Mouse (Mus musculus): Measurements from ENCODE around the gene Gm26558. TPM values are rescaled to one million over a fixed set of nuclear protein-coding genes. Genes with fewer than 3 reads are reported as not detected.

Gene Gm26558
- polyA plus RNA-seq, 1 experiment = 0.20 TPM

DNA sequence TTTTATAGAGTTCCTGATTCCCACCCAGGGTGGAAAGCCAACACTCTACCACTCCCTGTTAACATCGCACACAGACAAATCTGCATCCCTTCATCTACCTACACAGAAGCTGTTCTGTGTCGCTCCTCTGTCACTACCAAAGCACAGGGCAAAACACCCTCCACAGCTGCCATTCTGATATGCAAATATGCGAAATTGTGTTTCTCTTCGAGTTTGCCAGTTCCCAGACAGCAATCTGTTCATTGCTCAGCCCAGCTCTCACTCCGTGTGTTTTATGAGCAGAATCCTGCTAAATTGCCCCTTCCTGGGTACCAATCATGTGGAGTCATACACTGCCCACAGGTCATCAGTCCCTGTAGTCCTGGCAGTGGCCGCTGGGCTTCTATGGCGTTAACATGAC, 4.8 kb downstream of the Gm26558 start:
- DNase-seq = no peak
- H3K4me1 ChIP-seq (replicated peaks; ENCODE audit: control insufficient read depth, insufficient read depth, low read length) = peaks cover under 1% of the 10 kb centered on the region; the same call in 1 of the 2 replicates
- TF ChIP-seq POLR2A (IDR thresholded peaks at IDR 0.05; ENCODE audit: control insufficient read depth, extremely low read depth, insufficient read depth, low read length, poor library complexity) = no peak
- no peak for TF ChIP-seq CTCF (IDR thresholded peaks at IDR 0.05; ENCODE audit: borderline replicate concordance, control insufficient read depth, extremely low read depth, insufficient read depth, low read length, poor library complexity)
- no peak overlapping the region for H3K4me3 ChIP-seq (ENCODE audit: control insufficient read depth, insufficient read depth, low read length)
- 77% methylated on average over 7 of the region's 7 CpGs for WGBS
- H3K36me3 ChIP-seq (ENCODE audit: control insufficient read depth, insufficient read depth, low read length) = no peaks in the 10 kb centered on the region
- no peak overlapping the region for H3K27ac ChIP-seq (ENCODE audit: control insufficient read depth, insufficient read depth, low read length)
- H3K27me3 ChIP-seq (ENCODE audit: control insufficient read depth, insufficient read depth, low read length) = no peaks in the 10 kb centered on the region; the same call in 1 of the 2 replicates

DNA sequence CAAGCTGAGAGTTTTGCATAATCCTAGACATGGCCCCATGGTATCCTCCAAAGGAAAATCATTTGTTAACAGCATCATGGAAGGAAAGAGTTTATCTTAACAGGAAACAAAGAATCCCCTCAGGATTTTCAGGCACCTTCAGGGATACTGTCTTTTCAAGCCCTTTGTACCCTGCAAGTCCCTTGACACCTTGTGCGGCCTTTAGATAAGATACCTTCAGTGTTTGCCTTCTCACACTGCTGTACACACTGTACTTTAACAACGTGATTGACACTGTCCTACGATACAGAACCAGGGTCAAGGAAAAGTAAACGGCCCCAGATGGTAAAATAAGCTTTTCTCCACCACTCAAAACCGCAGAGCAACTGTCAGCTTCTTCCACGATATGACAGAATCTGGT, 10.1 kb downstream of the Gm26558 start:
- TF ChIP-seq CTCF (IDR thresholded peaks at IDR 0.05; ENCODE audit: borderline replicate concordance, control insufficient read depth, extremely low read depth, insufficient read depth, low read length, poor library complexity) (no peak), POLR2A (IDR thresholded peaks at IDR 0.05; ENCODE audit: control insufficient read depth, extremely low read depth, insufficient read depth, low read length, poor library complexity) (no peak)
- Histone ChIP-seq H3K4me3 (ENCODE audit: control insufficient read depth, insufficient read depth, low read length) (no peak overlapping the region), H3K27me3 (ENCODE audit: control insufficient read depth, insufficient read depth, low read length) (no peaks in the 10 kb centered on the region), H3K4me1 (replicated peaks; ENCODE audit: control insufficient read depth, insufficient read depth, low read length) (no peaks in the 10 kb centered on the region; the same call in 1 of the 2 replicates), H3K27ac (ENCODE audit: control insufficient read depth, insufficient read depth, low read length) (no peak overlapping the region), H3K36me3 (ENCODE audit: control insufficient read depth, insufficient read depth, low read length) (no peaks in the 10 kb centered on the region)
- WGBS = 72% methylated on average over 6 of the region's 6 CpGs
- DNase-seq = no peak

DNA sequence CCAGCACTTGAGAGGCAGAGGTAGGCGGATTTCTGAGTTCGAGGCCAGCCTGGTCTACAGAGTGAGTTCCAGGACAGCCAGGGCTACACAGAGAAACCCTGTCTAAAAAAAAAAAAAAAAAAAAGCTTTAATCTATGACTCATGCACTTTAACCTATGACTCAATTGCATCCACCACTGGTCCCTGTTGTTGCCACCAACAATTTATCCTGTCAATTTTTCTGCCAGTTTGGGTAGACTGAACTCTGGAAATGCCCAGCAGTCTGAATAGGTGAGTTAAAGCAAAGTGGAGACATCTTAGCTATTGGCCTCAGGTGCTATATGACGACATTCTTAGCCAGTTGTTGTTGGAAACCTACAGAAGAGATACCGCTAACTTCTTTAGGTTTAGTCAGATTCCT, 12.4 kb downstream of the Gm26558 start:
- DNase-seq = no peak
- no peak overlapping the region for H3K27ac ChIP-seq (ENCODE audit: control insufficient read depth, insufficient read depth, low read length)
- TF ChIP-seq CTCF (IDR thresholded peaks at IDR 0.05; ENCODE audit: borderline replicate concordance, control insufficient read depth, extremely low read depth, insufficient read depth, low read length, poor library complexity) = no peak
- H3K4me3 ChIP-seq (ENCODE audit: control insufficient read depth, insufficient read depth, low read length) = no peak overlapping the region
- WGBS = 98% methylated on average over 4 of the region's 4 CpGs
- H3K36me3 ChIP-seq (ENCODE audit: control insufficient read depth, insufficient read depth, low read length) = no peaks in the 10 kb centered on the region
- H3K4me1 ChIP-seq (replicated peaks; ENCODE audit: control insufficient read depth, insufficient read depth, low read length) = no peaks in the 10 kb centered on the region
- no peaks in the 10 kb centered on the region for H3K27me3 ChIP-seq (ENCODE audit: control insufficient read depth, insufficient read depth, low read length)

DNA sequence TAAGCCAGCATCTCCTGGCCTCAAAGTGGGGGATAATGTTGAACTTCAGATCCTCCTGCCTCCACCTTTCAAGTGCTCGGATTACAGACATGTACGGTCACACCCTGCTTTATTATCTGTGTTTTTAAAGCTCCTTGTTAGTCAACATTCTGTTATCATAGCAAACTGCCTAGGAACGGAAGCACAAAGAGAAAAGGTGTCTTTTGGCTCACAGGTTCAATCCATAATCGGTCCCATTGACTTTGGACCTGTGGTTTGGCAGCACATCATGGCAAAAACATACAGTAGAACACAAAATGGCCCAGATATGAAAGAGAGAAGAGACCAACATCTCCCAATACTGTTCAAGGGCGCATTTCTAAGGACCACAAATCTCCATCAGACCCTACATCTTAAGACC, 13.6 kb downstream of the Gm26558 start:
- Histone ChIP-seq H3K27ac (ENCODE audit: control insufficient read depth, insufficient read depth, low read length) (no peak overlapping the region), H3K4me1 (replicated peaks; ENCODE audit: control insufficient read depth, insufficient read depth, low read length) (no peaks in the 10 kb centered on the region), H3K27me3 (ENCODE audit: control insufficient read depth, insufficient read depth, low read length) (no peaks in the 10 kb centered on the region), H3K36me3 (ENCODE audit: control insufficient read depth, insufficient read depth, low read length) (no peaks in the 10 kb centered on the region), H3K4me3 (ENCODE audit: control insufficient read depth, insufficient read depth, low read length) (no peak overlapping the region)
- DNase-seq = no peak
- 93% methylated on average over 5 of the region's 5 CpGs for WGBS
- no peak for TF ChIP-seq POLR2A (IDR thresholded peaks at IDR 0.05; ENCODE audit: control insufficient read depth, extremely low read depth, insufficient read depth, low read length, poor library complexity)
- no peak for TF ChIP-seq CTCF (IDR thresholded peaks at IDR 0.05; ENCODE audit: borderline replicate concordance, control insufficient read depth, extremely low read depth, insufficient read depth, low read length, poor library complexity)

DNA sequence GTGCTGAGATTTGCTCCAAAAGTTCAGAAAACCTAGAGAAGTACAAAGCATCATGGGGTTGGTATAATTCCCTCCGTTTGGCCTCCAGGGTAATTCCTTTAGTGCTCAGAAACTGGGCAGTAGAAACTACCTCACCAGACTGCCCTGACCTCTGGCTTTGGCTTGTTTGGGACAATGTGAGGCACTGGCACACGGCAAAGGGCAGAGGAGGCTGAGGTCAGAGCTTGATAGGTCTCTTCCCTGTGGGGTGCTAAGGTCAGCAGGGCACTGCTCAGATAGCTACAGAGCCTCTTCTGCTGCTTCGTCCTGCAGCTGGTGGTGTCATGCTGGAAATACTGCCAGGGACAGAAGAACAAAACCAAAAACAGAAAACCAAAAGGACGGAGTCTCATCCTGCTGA, 14.2 kb downstream of the Gm26558 start:
- WGBS = 86% methylated on average over 4 of the region's 4 CpGs
- no peak for DNase-seq
- TF ChIP-seq CTCF (IDR thresholded peaks at IDR 0.05; ENCODE audit: borderline replicate concordance, control insufficient read depth, extremely low read depth, insufficient read depth, low read length, poor library complexity) (no peak), POLR2A (IDR thresholded peaks at IDR 0.05; ENCODE audit: control insufficient read depth, extremely low read depth, insufficient read depth, low read length, poor library complexity) (no peak)

DNA sequence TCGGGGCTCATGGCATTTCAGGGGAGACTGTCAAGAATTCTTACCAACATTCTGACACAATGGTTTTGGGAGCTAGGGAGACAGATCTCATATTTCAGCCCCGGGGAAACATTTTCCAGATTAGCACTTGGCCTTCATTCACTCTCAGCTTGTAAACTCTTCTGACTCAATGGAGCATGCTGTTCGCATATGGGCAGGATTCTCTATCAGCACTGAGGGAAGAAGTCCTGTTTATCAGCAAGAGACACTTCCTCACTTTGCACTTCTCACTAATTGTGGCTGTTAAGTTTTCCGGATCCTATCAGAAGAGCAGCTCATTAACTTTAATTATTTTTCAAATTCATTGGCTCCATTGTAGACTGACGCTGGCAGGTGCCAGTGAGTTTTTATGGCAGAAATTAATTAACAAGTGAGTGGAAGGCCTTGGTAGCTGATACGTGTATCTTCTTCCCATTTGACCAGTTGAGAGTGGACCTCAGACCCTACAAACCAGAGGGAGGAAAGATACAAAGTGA, 16.6 kb downstream of the Gm26558 start:
- no peak overlapping the region for H3K27ac ChIP-seq (ENCODE audit: control insufficient read depth, insufficient read depth, low read length)
- WGBS = 94% methylated on average over 6 of the region's 6 CpGs
- no peak for DNase-seq
- H3K27me3 ChIP-seq (ENCODE audit: control insufficient read depth, insufficient read depth, low read length) = no peaks in the 10 kb centered on the region
- H3K36me3 ChIP-seq (ENCODE audit: control insufficient read depth, insufficient read depth, low read length) = no peaks in the 10 kb centered on the region
- no peaks in the 10 kb centered on the region for H3K4me1 ChIP-seq (replicated peaks; ENCODE audit: control insufficient read depth, insufficient read depth, low read length)
- TF ChIP-seq CTCF (IDR thresholded peaks at IDR 0.05; ENCODE audit: borderline replicate concordance, control insufficient read depth, extremely low read depth, insufficient read depth, low read length, poor library complexity) (no peak), POLR2A (IDR thresholded peaks at IDR 0.05; ENCODE audit: control insufficient read depth, extremely low read depth, insufficient read depth, low read length, poor library complexity) (no peak)
- H3K4me3 ChIP-seq (ENCODE audit: control insufficient read depth, insufficient read depth, low read length) = no peak overlapping the region

More for the DNA sequence above, 14.2 kb downstream of the Gm26558 start:
- Histone ChIP-seq H3K4me3 (ENCODE audit: control insufficient read depth, insufficient read depth, low read length) (no peak overlapping the region), H3K4me1 (replicated peaks; ENCODE audit: control insufficient read depth, insufficient read depth, low read length) (no peaks in the 10 kb centered on the region), H3K27ac (ENCODE audit: control insufficient read depth, insufficient read depth, low read length) (no peak overlapping the region), H3K27me3 (ENCODE audit: control insufficient read depth, insufficient read depth, low read length) (no peaks in the 10 kb centered on the region), H3K36me3 (ENCODE audit: control insufficient read depth, insufficient read depth, low read length) (no peaks in the 10 kb centered on the region)

DNA sequence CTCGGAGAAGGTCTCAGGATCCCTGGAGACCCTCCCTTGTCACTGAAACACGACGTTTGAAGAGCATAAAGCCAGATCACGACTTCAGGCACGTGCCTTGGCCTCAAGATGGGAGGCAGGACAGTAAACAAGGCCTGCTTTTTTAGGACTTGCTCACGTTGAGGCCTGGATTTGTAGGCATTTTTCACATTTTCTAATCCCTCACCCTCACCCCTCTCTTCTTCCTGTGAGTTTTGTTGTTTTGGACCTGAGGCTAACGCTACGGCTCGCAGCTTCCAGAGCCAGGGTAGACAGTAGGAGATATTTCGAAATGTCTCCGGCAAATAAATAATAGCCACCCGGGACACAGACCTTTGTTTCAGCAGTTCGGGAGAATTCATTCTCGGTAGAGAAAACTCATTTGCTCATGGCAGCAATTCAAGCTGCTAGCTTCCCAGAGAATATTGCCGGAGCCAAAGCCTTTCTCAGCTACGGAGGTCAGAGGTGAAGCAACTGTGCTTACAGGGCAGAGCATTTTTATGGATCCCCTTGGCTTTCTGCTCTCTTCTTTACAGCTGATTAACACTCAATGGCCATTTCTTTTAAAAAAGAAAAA, 18.8 kb downstream of the Gm26558 start:
- no peaks in the 10 kb centered on the region for H3K27me3 ChIP-seq (ENCODE audit: control insufficient read depth, insufficient read depth, low read length)
- no peak overlapping the region for H3K27ac ChIP-seq (ENCODE audit: control insufficient read depth, insufficient read depth, low read length)
- H3K4me3 ChIP-seq (ENCODE audit: control insufficient read depth, insufficient read depth, low read length) = no peak overlapping the region
- DNase-seq = no peak
- no peaks in the 10 kb centered on the region for H3K36me3 ChIP-seq (ENCODE audit: control insufficient read depth, insufficient read depth, low read length)
- TF ChIP-seq POLR2A (IDR thresholded peaks at IDR 0.05; ENCODE audit: control insufficient read depth, extremely low read depth, insufficient read depth, low read length, poor library complexity) = no peak
- no peak for TF ChIP-seq CTCF (IDR thresholded peaks at IDR 0.05; ENCODE audit: borderline replicate concordance, control insufficient read depth, extremely low read depth, insufficient read depth, low read length, poor library complexity)
- no peaks in the 10 kb centered on the region for H3K4me1 ChIP-seq (replicated peaks; ENCODE audit: control insufficient read depth, insufficient read depth, low read length)
- WGBS = 93% methylated on average over 16 of the region's 16 CpGs
